Mouse (Mus musculus) urinary bladder, postnatal 25 days (tissue): ENCODE data around the gene Nit2.
A peak's percentile ranks its signal among the peaks of the same experiment; 100 is the strongest.

Experiments used
- DNase-seq: peaks from one replicate; pipeline ENCODE4 v3.0.0; 2022; ENCODE audit warnings: low spot score

The Nit2 gene

DNA sequence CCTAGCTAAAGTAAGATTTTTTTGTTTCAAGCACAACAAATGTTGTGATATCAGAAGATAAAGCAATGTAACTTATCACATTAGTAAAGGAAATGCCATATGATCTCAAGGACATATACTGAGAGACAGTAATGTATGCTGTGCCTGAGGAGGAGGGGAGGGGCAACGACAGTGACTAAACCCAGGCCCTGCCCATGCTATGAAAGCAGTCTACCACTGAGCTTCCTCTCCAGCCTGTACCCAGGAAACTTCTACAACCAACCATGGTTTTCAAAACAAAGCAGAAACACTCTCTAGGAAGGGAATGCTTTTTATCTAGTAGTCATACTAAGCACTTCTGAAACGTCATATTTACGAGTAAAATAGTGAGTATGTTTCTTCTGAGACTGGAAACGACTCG, 4.3 kb downstream of the Nit2 start:
- no peak for DNase-seq

DNA sequence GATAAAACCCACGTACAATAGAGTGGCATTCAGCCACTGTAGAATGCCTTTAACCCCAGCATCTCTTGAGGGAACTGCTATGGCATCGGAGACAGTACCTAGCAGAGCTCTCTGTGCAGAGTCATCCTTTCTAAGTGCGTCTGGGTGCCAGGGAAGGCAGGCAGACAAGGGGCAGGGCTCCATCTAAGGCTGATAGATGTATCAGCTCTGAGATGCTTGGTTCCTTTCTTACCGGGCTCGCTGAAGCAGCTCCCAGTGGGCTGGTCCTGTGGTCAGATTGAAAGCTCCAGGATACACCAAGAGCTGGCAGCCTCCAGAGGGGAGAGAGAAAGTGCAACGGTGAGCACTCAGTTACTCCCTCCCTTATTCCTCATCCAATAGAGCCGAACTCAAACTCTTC, 7.3 kb downstream of the Nit2 start:
- DNase-seq: no peak

DNA sequence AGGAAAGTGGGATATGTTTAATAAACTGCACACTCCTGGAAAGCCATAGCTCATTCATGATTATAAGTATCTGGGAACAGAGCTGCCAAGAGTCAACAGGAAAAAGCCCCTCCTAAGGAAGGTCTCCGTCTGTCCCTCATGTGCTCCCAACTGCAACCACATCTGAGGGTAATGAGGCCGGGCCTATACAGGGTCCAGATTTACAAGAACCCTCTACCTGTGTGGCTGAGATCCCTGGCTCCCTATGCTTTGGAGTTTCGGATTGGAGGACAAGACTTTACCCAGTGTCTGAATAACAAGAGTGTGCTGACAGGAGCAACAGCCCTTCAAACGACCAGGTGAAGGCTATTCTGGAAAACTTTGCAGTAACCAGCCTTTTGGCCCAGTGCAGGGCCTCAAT, 9.4 kb downstream of the Nit2 start:
- DNase-seq: no peak

DNA sequence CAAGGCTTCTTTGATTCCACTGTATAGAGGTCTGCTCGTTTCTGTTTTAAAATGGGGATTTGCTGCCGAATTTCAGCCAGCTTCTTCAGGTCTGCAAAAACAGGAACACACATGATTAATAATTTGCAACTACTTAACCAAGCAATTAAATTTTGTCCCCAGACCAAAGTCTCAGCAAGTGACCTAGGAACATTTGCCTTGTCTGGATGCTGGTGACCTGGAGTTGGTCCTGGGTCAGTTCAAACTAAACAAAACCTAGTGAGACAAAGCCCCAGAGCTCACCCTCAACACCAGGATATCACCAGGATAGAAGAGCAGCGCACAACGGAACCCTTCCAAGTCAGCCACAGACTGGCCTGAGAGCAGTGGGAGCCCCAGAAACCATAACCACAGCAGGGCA, 10.1 kb downstream of the Nit2 start:
- no peak for DNase-seq

DNA sequence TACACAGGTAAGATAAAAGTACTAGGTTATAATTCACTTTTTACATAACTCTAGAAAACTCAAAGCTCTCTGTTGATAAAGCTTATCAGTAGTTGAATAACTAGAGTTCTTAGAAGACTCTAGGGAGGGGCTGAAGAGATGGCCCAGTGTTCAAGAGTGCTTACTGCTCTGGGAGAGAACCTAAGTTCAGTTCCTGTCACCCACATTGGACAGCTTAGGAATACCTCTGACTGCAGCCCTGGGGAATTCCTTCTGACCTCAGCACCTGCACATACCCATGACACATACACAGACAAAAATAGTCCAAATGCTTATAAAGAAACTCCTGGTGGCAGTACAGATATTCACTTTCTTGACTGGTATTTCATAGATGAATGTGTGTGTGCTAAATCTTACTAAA, 11.2 kb downstream of the Nit2 start:
- DNase-seq: no peak

DNA sequence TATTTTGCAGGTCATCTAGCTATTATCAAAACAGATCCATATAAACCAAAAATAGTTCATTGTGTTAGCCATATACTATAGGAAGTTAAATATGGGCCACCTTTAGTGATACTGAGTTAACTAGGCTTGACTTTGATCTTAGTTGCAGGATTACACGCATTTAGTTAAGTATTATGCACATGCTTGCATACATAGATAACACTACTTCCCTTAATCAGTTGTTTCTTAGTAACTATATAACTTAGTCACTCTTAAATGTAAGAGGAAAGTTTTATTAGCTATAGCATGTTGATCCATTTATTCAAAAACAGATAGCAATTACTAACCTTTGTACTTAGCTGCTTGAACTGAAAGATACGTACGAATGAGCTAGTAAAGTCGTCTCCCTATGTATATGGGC, 15.7 kb downstream of the Nit2 start:
- no peak for DNase-seq

DNA sequence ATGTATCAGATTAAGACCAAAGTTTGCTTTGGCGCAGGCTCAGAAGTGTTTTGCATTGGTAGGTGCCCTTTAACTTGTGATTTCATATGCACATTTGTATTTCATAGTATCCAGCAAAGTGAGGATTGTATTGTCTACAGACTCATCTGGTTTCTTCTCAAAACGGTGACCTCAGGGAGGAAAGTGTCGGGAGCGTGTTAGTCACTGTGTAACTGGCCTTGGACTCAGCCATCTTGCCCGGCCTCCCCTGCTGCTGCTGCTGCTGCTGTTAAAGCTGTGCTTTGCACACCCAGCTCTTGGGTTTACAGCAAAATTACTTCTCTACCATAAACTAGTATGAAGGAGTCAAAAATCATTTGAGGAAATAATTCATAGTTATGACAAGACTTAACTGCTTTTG, 22.4 kb downstream of the Nit2 start:
- DNase-seq: no peak

DNA sequence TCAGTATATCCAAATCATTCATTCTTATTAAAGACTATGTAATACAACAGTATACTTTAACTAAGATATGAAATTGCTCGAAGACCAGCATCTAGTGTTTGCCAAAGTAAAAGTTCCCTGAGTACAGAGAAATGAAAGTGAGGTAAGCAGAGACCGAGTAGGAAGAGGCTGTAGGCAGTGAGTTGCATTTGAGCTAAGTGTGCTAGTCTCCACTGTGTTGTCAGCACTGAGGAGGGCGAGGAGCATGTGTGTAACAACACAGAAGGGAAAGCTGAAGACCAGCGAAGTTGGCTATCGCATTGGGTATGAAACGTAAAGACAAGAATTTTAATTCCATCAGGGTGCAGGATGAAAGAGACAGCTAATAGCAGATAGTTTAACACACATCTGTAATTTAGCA, 33.5 kb downstream of the Nit2 start:
- no peak for DNase-seq

DNA sequence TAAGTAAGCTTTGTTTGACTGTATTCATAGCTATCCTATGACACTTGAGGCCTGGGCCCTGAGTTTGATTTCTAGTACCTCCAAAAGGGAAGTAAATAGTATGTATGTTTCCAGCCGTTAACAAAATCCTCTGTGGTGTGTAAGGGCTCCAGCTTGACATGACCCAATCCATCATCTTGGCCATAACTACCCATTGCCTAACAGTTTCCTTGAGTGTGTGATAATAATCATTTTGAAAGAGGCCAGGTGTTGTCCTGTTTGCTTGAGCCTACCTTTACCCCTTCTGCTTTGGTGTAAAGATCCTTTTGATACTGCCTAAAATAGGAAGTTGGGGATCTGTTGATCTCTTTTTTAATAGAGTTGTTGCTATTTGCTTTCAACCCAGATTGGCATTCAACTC, 34.8 kb downstream of the Nit2 start:
- DNase-seq: no peak

DNA sequence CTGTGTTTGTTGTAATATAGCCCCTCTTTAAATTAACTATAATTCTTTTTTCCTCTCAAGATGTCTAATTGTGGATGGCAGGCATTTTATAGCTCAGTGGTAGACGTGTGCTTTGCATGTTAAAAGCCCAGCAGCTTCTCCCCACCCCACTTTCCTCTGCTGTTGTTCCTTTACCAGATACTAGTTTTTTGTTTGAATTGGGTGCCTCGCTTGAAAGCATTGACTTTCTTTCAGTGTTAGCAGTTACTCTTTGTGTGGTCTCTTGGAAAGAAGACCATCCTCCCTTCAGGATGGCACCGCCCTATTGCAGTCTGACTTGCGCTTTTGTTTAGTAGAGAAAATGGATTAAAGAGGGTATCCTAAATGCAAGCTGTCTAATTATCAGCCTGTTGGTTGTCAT, 35.6 kb downstream of the Nit2 start:
- no peak for DNase-seq

DNA sequence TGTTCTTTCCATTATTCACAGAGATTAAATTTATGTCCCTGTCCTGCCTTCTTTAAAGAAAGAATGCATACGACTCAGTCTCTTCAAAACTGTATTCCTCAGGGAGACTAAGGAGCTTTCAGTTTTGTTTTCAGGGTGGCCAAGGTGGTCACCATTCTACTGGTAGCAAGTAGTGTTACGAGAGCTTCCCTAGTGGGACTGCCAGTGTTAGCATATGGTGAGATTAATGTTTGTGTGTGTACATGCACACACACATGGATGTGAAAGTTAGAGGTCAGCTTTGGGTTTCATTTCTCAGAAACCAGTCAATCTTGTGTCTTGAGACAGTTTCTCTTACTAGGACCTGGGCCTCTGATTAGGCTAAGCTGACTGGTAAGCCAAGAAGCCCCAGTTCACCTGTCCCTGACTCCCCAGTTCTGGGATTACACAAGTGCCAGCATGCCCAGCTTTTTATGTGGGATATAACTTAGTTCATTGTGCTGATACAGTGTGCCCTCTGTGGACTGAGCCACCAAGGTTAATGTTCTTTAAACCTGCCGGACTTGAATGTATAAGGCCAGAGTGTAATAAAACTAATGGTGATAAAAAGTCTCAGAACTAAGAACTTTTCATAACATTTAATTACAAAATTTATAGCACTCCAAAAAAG, 36.3 kb downstream of the Nit2 start:
- DNase-seq: no peak

DNA sequence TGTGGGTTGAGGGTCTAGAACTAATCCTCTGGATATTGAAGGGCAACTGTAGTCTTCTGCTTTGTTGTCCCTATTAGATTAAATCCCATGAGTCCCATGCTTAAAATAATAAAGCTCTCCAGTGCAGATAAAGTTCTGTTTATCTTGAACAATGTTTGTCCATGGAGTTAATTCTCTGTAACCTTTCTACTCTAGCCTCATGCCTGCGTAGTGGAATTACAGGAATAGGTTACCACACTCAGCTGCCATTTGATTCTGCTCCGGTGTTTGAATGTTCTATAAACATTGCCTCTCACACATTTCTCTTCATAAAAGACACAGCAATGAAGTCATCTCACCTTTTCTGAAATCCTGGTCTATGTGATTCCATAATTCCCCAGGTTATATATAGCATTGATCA, 39.3 kb downstream of the Nit2 start:
- no peak for DNase-seq

DNA sequence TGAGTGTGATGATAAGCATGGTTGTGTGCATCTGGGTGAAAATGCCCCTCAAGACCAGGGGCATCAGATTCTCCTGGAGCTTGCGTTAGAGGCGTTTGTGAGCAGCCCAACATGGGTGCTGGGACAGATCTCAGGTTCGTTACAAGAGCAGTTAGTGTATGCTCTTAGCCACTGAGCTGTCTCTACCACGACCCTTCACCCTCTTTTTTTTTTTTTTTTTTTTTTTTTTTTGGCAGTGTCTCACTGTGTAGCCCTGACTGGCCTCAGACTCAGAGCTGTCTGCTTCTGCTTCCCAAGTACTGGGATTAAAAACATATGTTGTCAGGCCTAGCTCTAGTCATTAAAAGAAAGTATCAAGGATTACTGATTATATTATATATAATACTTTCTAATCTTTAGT, 40.9 kb downstream of the Nit2 start:
- no peak for DNase-seq

DNA sequence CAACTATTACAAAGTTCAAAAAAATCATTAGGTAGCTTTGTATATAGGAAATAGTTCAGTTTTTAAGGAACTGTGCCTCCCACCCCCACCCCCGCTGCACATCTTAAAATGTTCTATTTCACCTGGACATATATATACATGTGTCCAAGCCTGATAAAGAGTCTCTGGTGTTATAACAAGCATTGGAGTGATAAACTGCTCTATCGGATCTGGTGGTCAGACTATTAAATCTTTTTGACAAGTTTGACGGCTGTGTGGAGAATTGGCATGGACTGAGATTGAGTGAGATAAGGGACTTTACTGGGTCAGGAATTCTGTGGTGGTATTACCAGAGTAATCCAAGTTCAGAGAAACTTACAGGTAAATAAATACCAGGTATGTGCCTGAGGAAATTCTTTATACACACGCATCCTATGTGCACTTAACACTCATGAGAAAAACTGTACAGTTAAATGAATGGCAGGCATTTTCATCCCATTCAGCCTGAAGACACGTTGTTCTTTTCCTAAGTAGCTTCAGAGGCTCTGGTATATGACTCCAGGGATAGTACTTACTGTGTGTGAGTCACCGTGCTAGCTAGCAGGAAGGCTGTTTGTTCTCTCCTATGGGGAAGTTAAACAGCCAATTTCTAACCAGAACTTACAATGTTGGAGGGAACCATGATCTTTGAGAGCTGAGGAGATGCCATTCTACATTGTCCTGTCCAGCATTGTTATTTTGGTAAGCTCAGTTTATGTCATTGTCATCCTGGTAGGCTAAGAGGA, 44.3 kb downstream of the Nit2 start:
- DNase-seq: no peak

DNA sequence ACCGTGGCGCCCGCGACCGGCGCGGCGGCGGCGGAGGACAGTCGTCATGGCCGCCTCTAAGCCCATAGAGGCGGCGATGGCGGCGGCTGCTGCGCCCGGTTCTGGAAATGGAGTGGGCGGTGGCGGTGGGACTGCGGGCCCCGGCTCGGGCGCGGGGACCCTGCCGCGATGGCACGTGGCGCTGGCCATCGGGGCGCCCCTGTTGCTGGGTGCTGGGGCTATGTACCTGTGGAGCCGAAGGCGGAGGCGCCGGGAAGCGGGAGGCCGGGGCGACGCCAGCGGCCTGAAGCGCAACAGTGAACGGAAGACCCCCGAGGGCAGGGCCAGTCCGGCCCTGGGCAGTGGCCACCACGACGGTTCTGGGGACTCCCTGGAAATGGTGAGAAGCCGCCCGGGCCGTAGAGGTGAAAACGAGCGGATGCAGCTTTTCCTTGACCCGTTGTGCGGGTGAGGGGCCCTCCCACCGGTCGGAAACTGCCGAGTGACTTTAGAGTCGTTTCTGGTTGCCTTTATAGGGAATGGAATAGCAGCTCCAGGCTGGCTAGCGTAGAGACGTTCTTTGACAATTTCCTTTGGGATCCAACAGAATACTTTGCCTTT, 45.2 kb downstream of the Nit2 start:
- peak; percentile 20 for DNase-seq

DNA sequence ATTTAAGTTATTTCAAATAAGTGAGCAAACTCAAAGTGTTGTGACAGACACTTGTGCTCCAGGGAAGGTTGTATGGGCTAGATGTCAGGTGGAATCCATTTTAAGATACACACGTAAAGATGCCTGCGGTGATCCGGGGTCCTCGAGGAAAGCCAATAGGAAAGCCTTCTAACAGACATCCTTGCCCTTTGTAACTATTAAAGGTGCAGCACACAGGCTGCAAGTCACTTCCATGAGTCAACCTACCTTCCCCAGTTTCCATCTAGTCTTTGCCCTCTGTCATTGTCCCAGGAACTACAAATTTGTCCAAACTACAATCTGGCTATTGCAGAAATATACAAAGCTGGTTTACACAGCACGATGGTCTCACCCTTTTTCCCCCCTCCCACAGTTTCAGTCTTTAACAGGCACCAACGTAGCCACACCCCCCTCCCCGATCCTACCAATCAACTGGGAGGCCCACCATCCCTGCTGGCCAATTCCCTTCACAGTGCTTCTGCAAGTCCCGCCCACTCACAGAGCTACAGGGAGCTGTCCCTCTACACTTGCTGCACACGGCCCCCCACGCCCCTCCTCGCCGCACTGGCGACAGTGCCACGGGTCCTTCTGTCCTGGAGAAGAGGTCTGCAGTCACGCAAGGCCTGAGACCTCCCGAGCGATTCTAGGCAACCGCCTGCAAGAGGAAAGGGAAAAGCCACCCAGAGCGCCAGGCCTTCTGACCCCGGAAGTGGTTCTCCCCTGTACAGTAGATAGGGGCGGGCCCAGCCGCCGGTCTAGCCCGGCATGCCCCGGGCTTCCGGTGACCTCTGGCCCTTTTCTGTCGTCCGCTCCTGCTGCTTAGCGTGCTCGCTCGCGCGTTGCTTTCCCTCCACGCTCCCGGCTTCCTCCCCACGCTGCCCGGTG, 46.0 kb downstream of the Nit2 start, which contains the start of gene Tomm70a:
Tomm70a (plus strand) TSS at position 791 of the 903 bp plus-strand sequence.
- DNase-seq: peak; percentile 86

DNA sequence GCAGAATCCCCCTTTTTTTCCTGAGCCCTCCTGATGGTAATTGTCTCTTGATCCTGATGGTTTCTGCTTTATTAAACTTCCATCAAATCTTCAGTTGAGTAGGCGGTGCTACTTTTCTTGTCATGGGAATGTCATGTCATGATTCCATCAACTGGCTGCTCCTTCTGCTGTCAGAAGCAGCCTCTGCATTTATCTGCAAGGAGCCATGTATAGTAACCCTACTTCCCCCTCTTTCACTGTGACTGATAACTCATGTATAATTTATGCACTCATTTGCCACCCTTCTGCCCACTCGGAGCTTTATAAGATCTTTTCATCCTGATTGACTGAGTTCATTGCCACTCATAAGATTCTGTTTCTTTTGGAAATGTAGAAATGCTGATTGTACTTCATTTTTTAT, 49.6 kb downstream of the Nit2 start:
- DNase-seq: no peak

DNA sequence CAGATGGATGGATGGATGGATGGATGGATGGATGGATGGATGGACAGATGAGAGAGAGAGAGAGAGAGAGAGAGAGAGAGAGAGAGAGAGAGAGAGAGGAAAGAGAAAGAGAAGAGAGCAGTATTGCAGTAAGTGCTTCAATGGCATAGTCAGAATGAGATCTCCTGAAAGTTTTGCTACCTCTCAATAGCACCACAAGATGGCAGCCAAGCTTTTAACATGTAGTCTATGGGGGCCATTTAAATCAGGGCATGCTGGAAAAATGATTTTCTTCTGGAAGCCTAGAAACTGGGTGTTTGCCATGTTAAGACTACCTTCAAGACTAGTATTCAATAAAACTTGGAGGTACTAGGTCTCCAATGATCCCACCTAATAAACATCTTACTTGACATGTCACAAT, 51.1 kb downstream of the Nit2 start:
- DNase-seq: no peak
